Mouse (Mus musculus): ENCODE data around the gene Psg16. TPM values are rescaled to one million over a fixed set of nuclear protein-coding genes. Genes with fewer than 3 reads are reported as not detected.
"Not testable (repeated sequence)": the region's sequence is repeated elsewhere in the genome, so short reads cannot be mapped to it uniquely, and the experiment has no call there.

Psg16 gene
- total RNA-seq, 2 experiments from 2014 or later, result 0.17 TPM; not detected in 1

DNA sequence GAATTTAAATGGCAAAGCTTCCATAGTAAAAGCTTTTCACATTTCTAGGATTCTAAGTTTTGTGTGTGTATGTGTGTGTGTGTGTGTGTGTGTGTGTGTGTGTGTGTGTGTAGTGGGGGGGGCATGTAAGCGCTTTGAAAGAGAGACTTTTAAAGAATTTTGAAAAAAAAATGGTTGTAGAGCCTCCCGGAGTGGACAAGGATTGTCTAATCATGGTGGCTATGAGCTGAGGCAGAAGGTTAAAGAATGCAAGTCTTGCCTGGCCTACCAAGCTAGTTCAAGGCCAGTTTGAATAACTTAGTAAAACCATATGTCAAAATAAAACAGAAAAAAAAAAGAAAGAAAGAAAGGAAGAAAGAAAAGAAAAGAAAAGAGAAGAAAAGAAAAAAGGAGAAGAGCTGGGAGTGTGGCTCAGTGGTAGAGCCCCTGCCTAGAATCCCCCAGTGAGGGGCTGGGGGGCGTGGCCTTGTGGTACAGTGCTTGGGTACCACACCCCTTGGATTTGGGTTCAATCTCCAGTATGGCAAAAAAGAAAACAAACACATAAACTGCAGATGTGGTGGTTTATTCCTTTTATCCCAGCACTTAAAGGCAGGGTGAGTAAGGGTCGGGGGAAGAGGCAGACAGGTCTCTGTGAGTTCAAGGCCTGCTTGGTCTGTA, 18.4 kb upstream of the Psg16 start:
- no peak for DNase-seq (ENCODE audit: low spot score)

DNA sequence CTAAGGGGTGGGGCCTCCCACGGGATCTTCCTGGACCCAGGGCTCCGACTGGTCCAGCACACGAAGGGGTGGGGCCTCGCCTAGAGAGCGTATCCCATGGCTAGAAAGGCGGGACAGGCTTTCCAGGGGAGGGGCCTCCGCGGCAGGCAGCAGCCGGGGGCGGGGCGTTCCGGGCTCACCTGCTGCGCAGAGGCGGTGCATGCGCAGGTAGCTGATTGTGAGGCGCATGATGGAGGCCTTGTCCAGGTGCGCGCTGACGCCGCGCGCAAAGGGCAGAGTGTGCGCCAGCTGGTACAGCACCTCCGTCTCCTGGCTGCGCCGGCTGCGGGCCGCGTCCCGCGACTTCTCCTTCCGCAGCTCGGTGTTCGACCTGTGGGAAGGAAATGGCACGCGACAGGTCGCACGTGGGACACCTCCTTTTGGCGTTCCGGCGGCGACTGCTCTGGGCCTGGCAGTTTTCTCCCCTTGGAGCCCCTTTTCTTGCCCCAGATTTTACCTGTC, 17.7 kb upstream of the Psg16 start:
- peak; percentile 91 for DNase-seq (ENCODE audit: low spot score)

DNA sequence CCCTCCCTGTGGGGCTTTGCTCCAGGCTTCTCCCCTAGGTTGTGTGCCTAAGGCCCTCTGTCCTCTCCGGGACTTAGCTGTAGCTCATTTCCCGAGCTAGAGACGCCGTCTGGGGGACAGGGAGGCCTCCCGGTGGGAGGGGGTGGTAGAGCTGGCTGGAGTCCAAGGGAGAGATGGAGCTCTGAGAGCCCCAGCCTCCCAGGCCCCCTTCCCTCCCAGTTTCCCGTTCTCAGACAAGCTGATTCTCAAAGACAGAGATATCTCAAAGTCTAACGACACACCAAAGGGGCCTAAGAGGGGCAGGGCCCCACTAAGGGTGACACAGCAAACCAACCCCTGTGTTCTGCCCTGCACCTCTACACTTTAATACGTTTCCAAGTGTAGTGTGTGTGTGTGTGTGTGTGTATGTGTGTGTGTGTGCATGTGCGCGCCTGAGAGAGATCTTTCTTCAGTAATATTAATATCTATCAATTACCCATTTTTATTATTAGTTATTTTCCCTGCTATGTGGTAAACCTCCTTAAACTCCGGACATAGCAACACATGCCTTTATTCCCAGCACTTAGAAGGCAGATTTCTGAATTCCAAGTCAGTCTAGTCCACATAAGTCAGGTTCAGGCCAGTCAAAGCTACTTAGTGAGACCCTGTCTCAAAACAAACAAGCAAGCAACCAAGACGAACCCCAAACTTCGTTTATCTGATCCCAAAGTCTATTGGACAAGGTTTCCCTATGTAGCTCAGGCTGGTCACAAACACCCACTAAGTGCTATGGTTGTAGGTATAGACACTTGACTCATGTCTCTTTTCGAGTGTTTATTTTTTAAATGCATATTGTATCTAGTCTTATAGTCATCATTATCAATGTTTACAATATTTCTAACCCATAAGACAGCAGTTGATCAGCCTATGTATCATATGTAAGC, 17.0 kb upstream of the Psg16 start:
- peak; percentile 30 for DNase-seq (ENCODE audit: low spot score)

DNA sequence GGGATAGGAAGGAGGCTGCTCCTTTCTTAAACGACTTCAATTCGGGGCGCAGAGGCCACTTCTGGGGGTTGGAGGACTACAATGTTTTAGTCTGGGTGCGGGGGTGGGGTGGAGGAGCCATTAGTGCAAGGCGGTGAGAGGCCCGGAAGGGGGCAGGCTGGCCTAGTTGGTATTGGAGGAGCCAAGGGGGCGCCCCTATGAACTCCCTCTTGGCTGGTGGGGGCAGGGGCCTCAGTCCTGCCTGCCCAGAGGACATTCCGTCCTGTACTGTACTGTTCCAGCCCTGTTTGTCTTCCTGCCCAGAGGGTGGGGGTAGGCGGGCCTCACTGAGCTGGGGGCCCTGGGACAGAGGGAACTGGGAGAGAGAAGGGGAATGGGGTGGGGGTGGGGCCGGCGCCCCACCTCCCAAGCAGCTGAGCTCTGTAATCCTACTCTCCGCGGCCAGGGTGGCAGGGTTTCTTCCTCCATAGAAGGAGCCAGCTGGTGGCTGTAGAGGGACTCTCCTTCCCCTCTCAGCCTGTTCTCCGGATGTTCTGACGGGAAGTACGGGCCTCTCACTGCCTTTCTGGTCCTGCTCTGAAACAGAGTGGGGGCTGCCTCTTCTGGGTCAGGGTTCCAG, 15.7 kb upstream of the Psg16 start:
- peak; percentile 93 for DNase-seq (ENCODE audit: low spot score)

DNA sequence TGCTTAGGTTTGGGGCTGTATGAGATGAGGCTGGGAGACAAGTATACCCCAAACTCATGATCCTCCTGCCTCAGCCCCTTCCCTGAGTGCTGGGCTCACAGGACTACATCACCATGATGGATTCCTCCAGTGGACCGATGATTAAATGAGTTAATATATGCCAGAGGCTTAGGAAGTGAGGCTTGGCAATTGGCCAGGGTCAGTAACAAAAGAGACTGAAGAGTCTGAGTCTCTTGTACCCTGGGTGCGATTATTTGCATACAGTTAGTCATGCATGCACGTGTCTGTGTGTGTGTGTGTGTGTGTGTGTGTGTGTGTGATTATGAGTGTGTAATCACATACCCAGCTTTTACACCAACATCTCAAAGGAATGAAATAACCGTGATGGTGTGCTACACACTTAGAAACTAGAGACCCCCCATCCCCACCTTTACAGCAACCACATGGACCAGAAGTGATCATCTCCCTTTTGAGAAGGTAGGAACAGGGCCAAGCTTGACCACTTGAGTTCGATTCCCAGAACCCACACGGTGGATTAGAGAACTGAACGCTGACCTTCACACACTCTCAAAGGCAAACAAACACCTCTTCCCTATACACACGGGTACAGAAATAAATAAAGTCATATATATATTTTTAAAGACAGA, 14.9 kb upstream of the Psg16 start:
- peak; percentile 39 for DNase-seq (ENCODE audit: low spot score)

GRCm38 (mm10) chr7:17059463-17059844, 14.4 kb upstream of the Psg16 start:
- DNase-seq (ENCODE audit: low spot score), result no peak

DNA sequence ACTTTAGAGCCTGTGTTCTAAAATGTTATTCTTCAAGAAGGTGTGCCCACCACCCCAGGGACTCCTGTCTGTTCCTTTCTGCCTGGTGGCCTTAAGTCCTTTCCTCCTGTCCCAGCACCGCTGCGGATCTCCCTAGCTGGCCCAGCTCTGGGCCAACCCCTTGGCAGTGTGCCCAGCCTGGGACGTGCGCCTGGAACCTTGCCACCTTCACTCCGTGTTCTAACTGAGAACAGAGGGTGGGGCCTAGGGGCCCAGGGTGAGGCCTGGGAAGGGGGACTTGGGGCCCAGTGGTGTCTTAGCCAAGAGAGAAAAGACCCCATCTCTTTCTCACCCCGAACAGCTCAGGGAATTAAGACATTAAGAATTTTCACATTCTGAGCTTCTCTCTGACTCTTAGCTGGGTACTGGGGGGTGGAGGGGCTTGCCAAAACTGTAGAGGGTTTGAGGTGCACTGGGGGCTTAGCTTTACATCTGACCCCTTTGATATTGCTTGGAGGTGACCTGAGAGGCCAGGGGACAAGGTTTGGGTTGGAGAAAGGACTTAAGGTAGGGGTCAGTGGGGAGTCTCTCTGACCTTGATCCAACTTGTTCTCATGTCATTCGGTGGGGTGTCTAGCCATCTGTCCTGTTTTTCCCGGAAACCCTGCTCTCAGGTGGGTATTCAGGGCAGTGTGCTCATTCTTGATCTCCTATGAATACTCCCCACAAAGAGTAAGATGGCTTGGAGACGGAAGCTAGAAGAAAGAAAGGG, 13.6 kb upstream of the Psg16 start:
- peak; percentile 98 for DNase-seq (ENCODE audit: low spot score)

- peak; percentile 60 for DNase-seq (ENCODE audit: low spot score)
These were observed 12.8 kb upstream of the Psg16 start for GRCm38 (mm10) chr7:17060782-17061605.

DNA sequence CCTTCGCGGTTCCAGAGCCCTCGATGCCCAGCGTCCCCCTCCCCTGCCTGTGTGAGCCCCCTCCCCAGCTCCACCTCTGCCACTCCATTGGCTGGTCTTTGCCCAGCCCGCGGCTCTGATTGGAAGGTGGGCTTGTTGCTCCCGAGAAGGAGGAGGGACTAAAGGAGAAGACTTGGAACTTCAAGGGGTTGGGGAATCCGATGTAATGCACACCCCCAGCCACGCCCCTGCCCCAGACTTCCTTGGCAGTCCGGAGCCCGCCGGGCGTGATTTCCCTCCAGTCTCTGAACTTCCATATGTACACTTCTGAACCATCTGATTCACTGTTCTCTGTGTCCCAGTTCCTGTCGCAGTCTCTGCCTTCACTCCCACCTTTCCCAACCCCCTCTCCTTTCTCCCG, 11.5 kb upstream of the Psg16 start, which contains the start of gene Hif3a:
TSS of gene Hif3a (minus strand) at position 39 of the 400 bp plus-strand sequence.
- DNase-seq (ENCODE audit: low spot score), result peak; percentile 51

DNA sequence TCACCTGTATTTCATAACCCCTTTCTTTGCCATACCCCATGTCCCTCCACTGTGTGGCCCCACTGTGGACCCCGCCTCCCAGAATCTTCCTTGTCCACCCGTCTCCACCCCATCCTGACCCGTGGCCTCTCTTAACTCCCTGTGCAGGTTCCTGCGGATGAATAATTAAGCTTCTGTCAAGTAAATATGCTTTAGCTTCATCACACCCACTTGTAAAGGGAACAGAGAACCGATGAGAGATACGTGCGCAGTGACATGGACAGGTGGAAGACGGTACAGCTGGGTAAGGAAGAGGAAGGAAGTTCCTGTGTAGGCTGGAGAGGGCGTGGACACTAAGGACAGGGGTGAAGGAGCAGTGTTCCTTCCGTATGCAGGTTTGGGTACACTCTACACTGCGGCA, 11.0 kb upstream of the Psg16 start:
- DNase-seq (ENCODE audit: low spot score), result no peak

GRCm38 (mm10) chr7:17065620-17066019, 8.2 kb upstream of the Psg16 start:
- DNase-seq (ENCODE audit: low spot score), result no peak

- DNase-seq (ENCODE audit: low spot score), result peak; percentile 87
These were observed 7.4 kb upstream of the Psg16 start for GRCm38 (mm10) chr7:17066412-17066811.

DNA sequence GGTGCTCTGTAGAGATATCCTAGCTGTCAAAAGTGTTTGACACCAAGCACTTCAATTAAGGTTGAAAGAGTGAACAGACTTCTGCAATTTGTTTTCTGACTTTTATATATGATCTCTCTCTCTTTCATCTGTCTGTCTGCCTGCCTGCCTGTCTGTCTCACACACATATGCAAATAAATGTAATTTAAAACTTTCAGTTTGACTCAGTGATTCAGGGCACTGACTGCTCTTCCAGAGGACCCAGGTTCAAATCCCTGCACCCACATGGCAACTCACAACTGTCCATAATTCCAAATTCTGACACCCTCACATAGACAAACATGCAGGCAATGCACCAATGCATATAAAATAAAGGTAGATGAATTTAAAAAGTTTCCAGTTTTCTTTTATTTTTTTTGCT, 6.8 kb upstream of the Psg16 start:
- no peak for DNase-seq (ENCODE audit: low spot score)

- DNase-seq (ENCODE audit: low spot score), result not testable (repeated sequence)
These were observed 6.2 kb upstream of the Psg16 start for GRCm38 (mm10) chr7:17067651-17068050.

DNA sequence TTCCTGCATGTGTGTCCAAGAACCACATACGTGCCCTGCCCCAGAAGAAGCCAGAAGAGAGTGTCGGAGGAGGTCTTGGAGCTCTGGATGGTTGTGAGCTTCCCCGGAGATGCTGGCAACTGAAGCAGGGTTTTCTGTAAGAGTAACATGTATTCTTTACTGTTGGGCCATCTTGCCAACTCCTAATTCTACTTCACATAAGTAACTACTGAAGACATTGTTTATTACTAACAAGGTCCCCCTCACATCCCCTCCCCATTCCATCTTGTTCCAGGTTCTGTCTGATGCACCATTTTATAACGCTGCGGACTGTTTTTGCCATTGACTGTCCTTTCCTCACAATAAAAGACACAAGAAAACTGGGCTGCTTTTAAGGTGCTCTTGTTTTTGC, 332 bp upstream of the Psg16 start:
- DNase-seq (ENCODE audit: low spot score), result no peak

- DNase-seq (ENCODE audit: low spot score), result no peak
These were observed 2.7 kb downstream of the Psg16 start for GRCm38 (mm10) chr7:17076542-17076941.

DNA sequence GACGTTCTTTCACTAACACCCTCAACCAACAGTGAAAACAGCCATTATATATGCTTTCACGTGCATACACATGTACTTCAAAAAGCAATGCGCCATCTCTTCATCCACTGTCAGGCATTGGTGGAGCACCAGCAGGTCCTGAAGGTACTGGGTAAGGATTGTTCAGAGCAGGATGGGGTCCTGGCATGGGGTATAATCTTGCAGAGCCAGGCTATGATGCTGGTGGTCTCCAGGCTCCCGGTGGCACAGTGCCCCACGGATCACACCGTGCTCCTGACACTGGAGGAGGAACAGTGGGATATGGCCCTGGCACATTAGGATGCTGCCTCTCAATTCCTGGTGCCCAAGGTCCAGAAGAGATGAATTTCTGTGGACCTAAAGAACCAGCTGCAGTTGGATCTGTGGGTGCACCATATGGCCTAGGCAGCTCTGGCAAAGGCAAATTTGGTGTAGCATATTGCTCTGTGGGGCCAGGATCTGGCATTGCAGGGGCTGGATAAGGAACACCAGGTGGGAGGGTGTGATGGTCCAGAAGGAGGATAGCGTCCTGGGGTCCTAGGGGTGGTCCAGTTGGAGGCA, 4.3 kb downstream of the Psg16 start:
- DNase-seq (ENCODE audit: low spot score), result no peak

GRCm38 (mm10) chr7:17082766-17083165, 8.9 kb downstream of the Psg16 start:
- DNase-seq (ENCODE audit: low spot score), result no peak

GRCm38 (mm10) chr7:17087731-17088130, 13.9 kb downstream of the Psg16 start:
- DNase-seq (ENCODE audit: low spot score), result no peak

Measured in gastrocnemius, adult 18-20 months (tissue).